Mouse (Mus musculus) adrenal gland, adult 18-20 months (tissue): ENCODE data around the gene Slc16a3. TPM values are rescaled to one million over a fixed set of nuclear protein-coding genes. Genes with fewer than 3 reads are reported as not detected.

ENCODE experiments used
- DNase-seq, 2 experiments: peaks; one replicate each; pipeline ENCODE4 v3.0.0; 2021 to 2022; ENCODE audit warnings: low spot score in 2 of 2
- total RNA-seq, 2 experiments: library from RNA; stranded (reverse); gene quantifications; 1 replicate in 1 of 2; 2 replicates in 1 of 2; pipeline ENCODE4 v1.2.3; 2021

Gene Slc16a3
- total RNA-seq, 2 experiments from 2014 or later, result 1.3 to 4.4 TPM

- DNase-seq, result no peak
Measured at GRCm38 (mm10) chr11:121010044-121010755, 61.9 kb downstream of the Slc16a3 start.

Other genes starting within 250 kb of the Slc16a3 start
- 10 to 100 TPM; 46.3 to 52.8 TPM for gene Cenpx, start 234.7 kb upstream of the Slc16a3 start, total RNA-seq
- 10 to 100 TPM; 24.6 to 30.3 TPM for gene Lrrc45, start 234.6 kb upstream of the Slc16a3 start, total RNA-seq
- gene Rac3, start 227.0 kb upstream of the Slc16a3 start, total RNA-seq, result 10 to 100 TPM in 1 of 2 experiments, 1 to 10 TPM in 1; 6.6 to 15.5 TPM
- gene Dcxr, start 221.2 kb upstream of the Slc16a3 start, total RNA-seq, result 100 to 1,000 TPM in 1 of 2 experiments, 10 to 100 TPM in 1; 27.6 to 104 TPM
- gene Cbr2, start 216.4 kb upstream of the Slc16a3 start, total RNA-seq, result 10 to 100 TPM in 1 of 2 experiments, 1 to 10 TPM in 1; 6.4 to 14.9 TPM
- 10 to 100 TPM; 10.1 to 14.6 TPM for gene Hmga1b, start 185.7 kb upstream of the Slc16a3 start, total RNA-seq
- 10 to 100 TPM; 18.5 to 19.4 TPM for gene Rfng, start 164.3 kb upstream of the Slc16a3 start, total RNA-seq
- gene Gps1, start 164.2 kb upstream of the Slc16a3 start, total RNA-seq, result 100 to 1,000 TPM; 118 to 138 TPM
- gene Dus1l, start 152.1 kb upstream of the Slc16a3 start, total RNA-seq, result 10 to 100 TPM; 47.8 to 57.2 TPM
- 1,000 to 10,000 TPM; 2,155 to 5,020 TPM for gene Fasn, start 123.9 kb upstream of the Slc16a3 start, total RNA-seq
- 10 to 100 TPM; 12.8 to 21.3 TPM for gene Ccdc57, start 15.6 kb upstream of the Slc16a3 start, total RNA-seq
- 100 to 1,000 TPM; 108 to 127 TPM for gene Csnk1d, start 42.9 kb downstream of the Slc16a3 start, total RNA-seq
- gene Cd7, start 90.9 kb downstream of the Slc16a3 start, total RNA-seq, result 1 to 10 TPM in 1 of 2 experiments, under 1 TPM in 1; 0.43 to 1.3 TPM
- gene Sectm1b, start 115.1 kb downstream of the Slc16a3 start, total RNA-seq, result under 1 TPM in 1 of 2 experiments, not detected in 1; 0.27 TPM
- under 1 TPM in 1 of 2 experiments, not detected in 1; 0.30 TPM for gene Sectm1a, start 132.7 kb downstream of the Slc16a3 start, total RNA-seq
- gene Tex19.2, start 170.2 kb downstream of the Slc16a3 start, total RNA-seq, result not detected
- not detected for gene Tex19.1, start 197.7 kb downstream of the Slc16a3 start, total RNA-seq
- not detected for gene Uts2r, start 211.8 kb downstream of the Slc16a3 start, total RNA-seq